Mouse (Mus musculus) megakaryocyte, embryonic 14.5 days (primary cell): ENCODE results near the gene Cela2a.

Experiments used
- FLI1 ChIP-seq: IDR thresholded peaks from 2 replicates; pipeline ENCODE4 v1.6.1; 2012; ENCODE audit warnings: low read length, inconsistent platforms, mixed read lengths
- GATA1 ChIP-seq: IDR thresholded peaks from 3 replicates; pipeline ENCODE4 v1.6.1; 2012; ENCODE audit warnings: mixed read lengths, low read length, inconsistent platforms, borderline replicate concordance

GRCm38 (mm10) chr4:141809850-141810464 lies 16.0 kb downstream of the Cela2a start:
- TF ChIP-seq GATA1 = no peak
- TF ChIP-seq FLI1 = no peak
